ENCODE assay signal across 8 mouse cellular contexts in genomic region chr17:46889450-46890084, GRCm38 (mm10). TPM values are rescaled to one million over a fixed set of nuclear protein-coding genes. Genes with fewer than 3 reads are reported as not detected.
DNase-seq lines count a peak whose midpoint lies in the region; ATAC-seq lines count a peak whose summit lies in the region.

No protein-coding gene starts in this region.

- DNase-seq in T-cell, adult 2 months (ENCODE audit: low spot score) = peak; percentile 19
- peak; percentile 86 to 87 for DNase-seq in cerebellum, postnatal 36 days
- DNase-seq in frontal cortex, postnatal 25 days (ENCODE audit: low spot score in 2 of 2) = peak; percentile 49 to 61
- peak; percentile 71 for DNase-seq in hindbrain, embryonic 14.5 days (ENCODE audit: low spot score)
- peak; percentile 74 to 78 for DNase-seq in left cerebral cortex, adult 18-20 months (ENCODE audit: low spot score in 2 of 2)
- DNase-seq in lung, postnatal 36 days = peak; percentile 85
- DNase-seq in retina, embryonic 14.5 days (ENCODE audit: low spot score) = peak; percentile 79
- peak; percentile 64 to 76 for DNase-seq in thymus, postnatal 36 days

- H3K27ac ChIP-seq in hindbrain, embryonic 14.5 days = peak overlapping the region; percentile 98

- under 1% methylated on average over 44 of the region's 44 CpGs for WGBS in hindbrain, embryonic 14.5 days

- no peaks in the 10 kb centered on the region for H3K9me3 ChIP-seq in hindbrain, embryonic 14.5 days (ENCODE audit: control insufficient read depth, low read length)

- peak; percentile 55 for ATAC-seq in hindbrain, embryonic 14.5 days (ENCODE audit: low FRiP score)

- H3K4me1 ChIP-seq in hindbrain, embryonic 14.5 days (replicated peaks; ENCODE audit: control insufficient read depth, insufficient read depth, low read length) = peaks cover 32% of the 10 kb centered on the region

- no peaks in the 10 kb centered on the region; the same call in 1 of the 2 replicates for H3K36me3 ChIP-seq in hindbrain, embryonic 14.5 days (replicated peaks; ENCODE audit: control insufficient read depth, insufficient read depth)

- peak overlapping the region; percentile 83 for H3K9ac ChIP-seq in hindbrain, embryonic 14.5 days

- H3K4me2 ChIP-seq in hindbrain, embryonic 14.5 days (replicated peaks) = peak overlapping the region; percentile 76

- peak overlapping the region; percentile 97 for H3K4me3 ChIP-seq in hindbrain, embryonic 14.5 days (replicated peaks; ENCODE audit: low read length)

- H3K27me3 ChIP-seq in hindbrain, embryonic 14.5 days (ENCODE audit: control insufficient read depth, insufficient read depth, low read length) = no peaks in the 10 kb centered on the region

RNA-seq across cellular contexts. Expression of gene Tbcc, which starts 0.9 kb away (rescaled TPM):
- 54.7 and 61.6 TPM in 2 replicates for polyA plus RNA-seq in hindbrain, embryonic 14.5 days (2014; fragmentation: Nextera tagmentation; extraction: Ambion mirVana)
- 10 to 100 TPM; 33.5 to 33.8 TPM for total RNA-seq in left cerebral cortex, adult 18-20 months (2021)

RNA-seq across cellular contexts. Expression of gene Prph2, which starts 20.7 kb away (rescaled TPM):
- not detected in 2 replicates for polyA plus RNA-seq in hindbrain, embryonic 14.5 days (2014; fragmentation: Nextera tagmentation; extraction: Ambion mirVana)
- total RNA-seq in left cerebral cortex, adult 18-20 months (2021) = not detected

RNA-seq across cellular contexts. Expression of gene Bicral, which starts 31.3 kb away (rescaled TPM):
- 9.8 and 11.7 TPM in 2 replicates for polyA plus RNA-seq in hindbrain, embryonic 14.5 days (2014; fragmentation: Nextera tagmentation; extraction: Ambion mirVana)
- total RNA-seq in left cerebral cortex, adult 18-20 months (2021) = 10 to 100 TPM; 53.2 to 58.9 TPM

Comparison
In these comparisons a context has a peak if more than half of its experiments do, and no peak if none do; other contexts are left out.
1. Peak in every context shown above with its lines: DNase-seq, ATAC-seq, H3K4me3 ChIP-seq and H3K27ac ChIP-seq.
2. DNase-seq: peak in every context shown above with its lines; median percentile 86 in cerebellum, postnatal 36 days; 85 in lung, postnatal 36 days; 79 in retina, embryonic 14.5 days; 76 in left cerebral cortex, adult 18-20 months; 71 in hindbrain, embryonic 14.5 days; 70 in thymus, postnatal 36 days; 55 in frontal cortex, postnatal 25 days; 19 in T-cell, adult 2 months.